Mouse (Mus musculus): ENCODE measurements around the gene Apom. TPM values are rescaled to one million over a fixed set of nuclear protein-coding genes. Genes with fewer than 3 reads are reported as not detected.

Gene Apom
- polyA plus RNA-seq, 1 experiment from 2014 or later = 573 TPM

- Histone ChIP-seq H3K9ac (no peak overlapping the region), H3K36me3 (peaks cover 90% of the 10 kb centered on the region), H3K9me3 (replicated peaks) (no peaks in the 10 kb centered on the region), H3K4me2 (no peak overlapping the region), H3K27me3 (no peaks in the 10 kb centered on the region), H3K27ac (no peak overlapping the region), H3K4me1 (replicated peaks) (peaks cover 9% of the 10 kb centered on the region), H3K4me3 (replicated peaks) (no peak overlapping the region)
- WGBS (ENCODE audit: insufficient replicate concordance) = 79% methylated on average over 6 of the region's 6 CpGs
- no peak for DNase-seq
- ATAC-seq (ENCODE audit: low read depth) = no peak
Observed at GRCm38 (mm10) chr17:35141971-35142370, 10.1 kb upstream of the Apom start.

- DNase-seq = no peak
Observed at GRCm38 (mm10) chr17:35140490-35140996, 8.7 kb upstream of the Apom start.

GRCm38 (mm10) chr17:35139269-35139668 lies 7.4 kb upstream of the Apom start:
- Histone ChIP-seq H3K9ac (no peak overlapping the region), H3K4me2 (no peak overlapping the region), H3K27ac (no peak overlapping the region), H3K9me3 (replicated peaks) (no peaks in the 10 kb centered on the region), H3K4me1 (replicated peaks) (peaks cover 23% of the 10 kb centered on the region), H3K27me3 (no peaks in the 10 kb centered on the region), H3K4me3 (replicated peaks) (no peak overlapping the region), H3K36me3 (peaks cover 63% of the 10 kb centered on the region)
- ATAC-seq (ENCODE audit: low read depth) (no peak), DNase-seq (no peak)
- 79% methylated on average over 3 of the region's 3 CpGs for WGBS (ENCODE audit: insufficient replicate concordance)

More at GRCm38 (mm10) chr17:35140490-35140996, 8.7 kb upstream of the Apom start:
- no peak for ATAC-seq (ENCODE audit: low read depth)
- H3K4me2 ChIP-seq = no peak overlapping the region
- H3K27me3 ChIP-seq = no peaks in the 10 kb centered on the region
- peaks cover 20% of the 10 kb centered on the region for H3K4me1 ChIP-seq (replicated peaks)
- WGBS (ENCODE audit: insufficient replicate concordance) = 81% methylated on average over 16 of the region's 16 CpGs
- H3K4me3 ChIP-seq (replicated peaks) = no peak overlapping the region
- no peak overlapping the region for H3K9ac ChIP-seq
- no peak overlapping the region for H3K27ac ChIP-seq
- no peaks in the 10 kb centered on the region for H3K9me3 ChIP-seq (replicated peaks)
- peaks cover 76% of the 10 kb centered on the region for H3K36me3 ChIP-seq

GRCm38 (mm10) chr17:35135591-35136320 lies 3.9 kb upstream of the Apom start:
- Histone ChIP-seq H3K27me3 (no peaks in the 10 kb centered on the region), H3K4me1 (replicated peaks) (peaks cover 38% of the 10 kb centered on the region), H3K9ac (peak overlapping the region; percentile 81), H3K9me3 (replicated peaks) (no peaks in the 10 kb centered on the region), H3K4me3 (replicated peaks) (peak overlapping the region; percentile 87), H3K36me3 (peaks cover 28% of the 10 kb centered on the region), H3K27ac (peak overlapping the region; percentile 89), H3K4me2 (peak overlapping the region; percentile 92)
- peak; percentile 55 for DNase-seq
- WGBS (ENCODE audit: insufficient replicate concordance) = under 1% methylated on average over 43 of the region's 43 CpGs
- ATAC-seq (ENCODE audit: low read depth) = peak; percentile 39

GRCm38 (mm10) chr17:35134801-35135590 lies 3.1 kb upstream of the Apom start, which contains the start of gene Bag6:
Bag6 (plus strand) TSS chr17:35135178.
- H3K4me3 ChIP-seq (replicated peaks) = peak within 1 kb of the TSS; percentile 87
- ATAC-seq (ENCODE audit: low read depth) (peak; percentile 90), DNase-seq (peak; percentile 90)
- H3K9ac ChIP-seq = peak within 1 kb of the TSS; percentile 81
- under 1% methylated on average over 66 of the region's 66 CpGs for WGBS (ENCODE audit: insufficient replicate concordance)
- H3K36me3 ChIP-seq = peaks cover 27% of the 10 kb centered on the region
- peaks cover 45% of the 10 kb centered on the region for H3K4me1 ChIP-seq (replicated peaks)
- no peaks in the 10 kb centered on the region for H3K9me3 ChIP-seq (replicated peaks)
- peak within 1 kb of the TSS; percentile 92 for H3K4me2 ChIP-seq
- no peaks in the 10 kb centered on the region for H3K27me3 ChIP-seq
- peak within 1 kb of the TSS; percentile 89 for H3K27ac ChIP-seq

GRCm38 (mm10) chr17:35133517-35133916 lies 1.7 kb upstream of the Apom start:
- Histone ChIP-seq H3K4me1 (replicated peaks) (peaks cover 56% of the 10 kb centered on the region), H3K27ac (no peak overlapping the region), H3K9ac (0 out of 2 replicates have a peak overlapping the region, but pooled peaks have one; percentile 81), H3K4me3 (replicated peaks) (no peak overlapping the region), H3K27me3 (no peaks in the 10 kb centered on the region), H3K4me2 (peak overlapping the region; percentile 92; the same call in 1 of the 2 replicates), H3K9me3 (replicated peaks) (no peaks in the 10 kb centered on the region), H3K36me3 (peaks cover 20% of the 10 kb centered on the region)
- DNase-seq = no peak
- ATAC-seq (ENCODE audit: low read depth) = no peak
- WGBS (ENCODE audit: insufficient replicate concordance) = 87% methylated on average over 7 of the region's 7 CpGs

GRCm38 (mm10) chr17:35132174-35132560 lies 317 bp upstream of the Apom start:
- H3K4me1 ChIP-seq (replicated peaks) = peaks cover 59% of the 10 kb centered on the region
- no peak overlapping the region for H3K9ac ChIP-seq
- no peaks in the 10 kb centered on the region for H3K9me3 ChIP-seq (replicated peaks)
- H3K27ac ChIP-seq = peak overlapping the region; percentile 71
- no peaks in the 10 kb centered on the region for H3K27me3 ChIP-seq
- ATAC-seq (ENCODE audit: low read depth) (no peak), DNase-seq (no peak)
- H3K4me2 ChIP-seq = 0 out of 2 replicates have a peak overlapping the region, but pooled peaks have one; percentile 10
- no peak overlapping the region for H3K4me3 ChIP-seq (replicated peaks)
- WGBS (ENCODE audit: insufficient replicate concordance) = 71% methylated on average over 3 of the region's 3 CpGs
- H3K36me3 ChIP-seq = peaks cover 21% of the 10 kb centered on the region

- peak overlapping the region; percentile 53 for H3K27ac ChIP-seq
- peak overlapping the region; percentile 50 for H3K9ac ChIP-seq
- 72% methylated on average over 8 of the region's 8 CpGs for WGBS (ENCODE audit: insufficient replicate concordance)
- peaks cover 21% of the 10 kb centered on the region for H3K36me3 ChIP-seq
- H3K4me2 ChIP-seq = peak overlapping the region; percentile 59
- ATAC-seq (ENCODE audit: low read depth) (no peak), DNase-seq (no peak)
- peaks cover 58% of the 10 kb centered on the region for H3K4me1 ChIP-seq (replicated peaks)
- no peaks in the 10 kb centered on the region for H3K27me3 ChIP-seq
- no peaks in the 10 kb centered on the region for H3K9me3 ChIP-seq (replicated peaks)
- H3K4me3 ChIP-seq (replicated peaks) = peak overlapping the region; percentile 51
Observed at GRCm38 (mm10) chr17:35131038-35131437, 812 bp downstream of the Apom start.

GRCm38 (mm10) chr17:35128996-35129395 lies 2.9 kb downstream of the Apom start:
- H3K36me3 ChIP-seq = peaks cover 31% of the 10 kb centered on the region
- 0 out of 2 replicates have a peak overlapping the region, but pooled peaks have one; percentile 59 for H3K4me2 ChIP-seq
- H3K9ac ChIP-seq = no peak overlapping the region
- DNase-seq (no peak), ATAC-seq (ENCODE audit: low read depth) (no peak)
- WGBS (ENCODE audit: insufficient replicate concordance) = 68% methylated on average over 11 of the region's 11 CpGs
- peaks cover 70% of the 10 kb centered on the region for H3K4me1 ChIP-seq (replicated peaks)
- H3K4me3 ChIP-seq (replicated peaks) = no peak overlapping the region
- no peak overlapping the region for H3K27ac ChIP-seq
- H3K9me3 ChIP-seq (replicated peaks) = no peaks in the 10 kb centered on the region
- no peaks in the 10 kb centered on the region for H3K27me3 ChIP-seq

- 44% methylated on average over 13 of the region's 13 CpGs for WGBS (ENCODE audit: insufficient replicate concordance)
- no peaks in the 10 kb centered on the region for H3K9me3 ChIP-seq (replicated peaks)
- H3K9ac ChIP-seq = peak overlapping the region; percentile 84
- ATAC-seq (ENCODE audit: low read depth) (no peak), DNase-seq (no peak)
- H3K4me3 ChIP-seq (replicated peaks) = peak overlapping the region; percentile 70
- H3K36me3 ChIP-seq = peaks cover 41% of the 10 kb centered on the region
- peaks cover 72% of the 10 kb centered on the region for H3K4me1 ChIP-seq (replicated peaks)
- peak overlapping the region; percentile 91 for H3K4me2 ChIP-seq
- peak overlapping the region; percentile 91 for H3K27ac ChIP-seq
- no peaks in the 10 kb centered on the region for H3K27me3 ChIP-seq
Observed at GRCm38 (mm10) chr17:35127017-35127416, 4.8 kb downstream of the Apom start.

GRCm38 (mm10) chr17:35126206-35126611 lies 5.6 kb downstream of the Apom start, which contains the start of gene D17H6S53E:
D17H6S53E (plus strand) TSS chr17:35126373.
- Histone ChIP-seq H3K36me3 (peaks cover 41% of the 10 kb centered on the region), H3K4me1 (replicated peaks) (peaks cover 73% of the 10 kb centered on the region)

More at GRCm38 (mm10) chr17:35126206-35126611, 5.6 kb downstream of the Apom start, which contains the start of gene D17H6S53E:
- H3K4me3 ChIP-seq (replicated peaks) = peak within 1 kb of the TSS; percentile 70
- H3K27me3 ChIP-seq = no peaks in the 10 kb centered on the region
- peak; percentile 80 for ATAC-seq (ENCODE audit: low read depth)
- H3K9me3 ChIP-seq (replicated peaks) = no peaks in the 10 kb centered on the region
- H3K4me2 ChIP-seq = peak within 1 kb of the TSS; percentile 91
- peak within 1 kb of the TSS; percentile 84 for H3K9ac ChIP-seq
- H3K27ac ChIP-seq = peak within 1 kb of the TSS; percentile 91
- WGBS (ENCODE audit: insufficient replicate concordance) = under 1% methylated on average over 36 of the region's 36 CpGs
- peak; percentile 75 for DNase-seq

All from liver, embryonic 13.5 days (tissue).